Mouse (Mus musculus): ENCODE data around the gene Pakap. TPM values are rescaled to one million over a fixed set of nuclear protein-coding genes. Genes with fewer than 3 reads are reported as not detected.
A peak's percentile ranks its signal among the peaks of the same experiment; 100 is the strongest.

Gene Pakap
- polyA plus RNA-seq, 1 experiment from 2014 or later: 18.7 TPM

GRCm38 (mm10) chr4:57861856-57862255, 293.9 kb downstream of the Pakap start:
- peak overlapping the region; percentile 52; the same call in 1 of the 2 replicates for H3K27ac ChIP-seq (ENCODE audit: low read depth, low read length)
- H3K27me3 ChIP-seq (ENCODE audit: control insufficient read depth, insufficient read depth, low read length): no peaks in the 10 kb centered on the region
- H3K36me3 ChIP-seq (ENCODE audit: control insufficient read depth, insufficient read depth, low read length): peaks cover 10% of the 10 kb centered on the region; the same call in 1 of the 2 replicates
- H3K9ac ChIP-seq (ENCODE audit: low read depth, low read length): no peak overlapping the region
- no peak overlapping the region for H3K4me2 ChIP-seq (replicated peaks; ENCODE audit: low read depth, low read length)
- peak; percentile 54 for ATAC-seq (ENCODE audit: low FRiP score, low TSS enrichment)
- 0 out of 2 replicates have a peak, but pooled peaks cover 2% of the 10 kb centered on the region for H3K9me3 ChIP-seq (ENCODE audit: control insufficient read depth, low read length)
- peaks cover 18% of the 10 kb centered on the region for H3K4me1 ChIP-seq (ENCODE audit: control insufficient read depth, insufficient read depth, low read length)
- 26% methylated on average over 8 of the region's 8 CpGs for WGBS
- H3K4me3 ChIP-seq (ENCODE audit: low read length): no peak overlapping the region

- Histone ChIP-seq H3K9ac (ENCODE audit: low read depth, low read length) (no peak overlapping the region), H3K27ac (ENCODE audit: low read depth, low read length) (peak overlapping the region; percentile 52; the same call in 1 of the 2 replicates), H3K4me3 (ENCODE audit: low read length) (no peak overlapping the region), H3K4me1 (ENCODE audit: control insufficient read depth, insufficient read depth, low read length) (peaks cover 18% of the 10 kb centered on the region), H3K9me3 (ENCODE audit: control insufficient read depth, low read length) (no peaks in the 10 kb centered on the region), H3K36me3 (ENCODE audit: control insufficient read depth, insufficient read depth, low read length) (peaks cover 4% of the 10 kb centered on the region; the same call in 1 of the 2 replicates), H3K27me3 (ENCODE audit: control insufficient read depth, insufficient read depth, low read length) (no peaks in the 10 kb centered on the region), H3K4me2 (replicated peaks; ENCODE audit: low read depth, low read length) (no peak overlapping the region)
- WGBS: 32% methylated on average over 9 of the region's 9 CpGs
- ATAC-seq (ENCODE audit: low FRiP score, low TSS enrichment): peak; percentile 74
These were observed 294.4 kb downstream of the Pakap start for GRCm38 (mm10) chr4:57862269-57862986.

- Histone ChIP-seq H3K36me3 (ENCODE audit: control insufficient read depth, insufficient read depth, low read length) (no peaks in the 10 kb centered on the region; the same call in 1 of the 2 replicates), H3K4me1 (ENCODE audit: control insufficient read depth, insufficient read depth, low read length) (peaks cover 18% of the 10 kb centered on the region), H3K9me3 (ENCODE audit: control insufficient read depth, low read length) (no peaks in the 10 kb centered on the region), H3K9ac (ENCODE audit: low read depth, low read length) (no peak overlapping the region), H3K4me2 (replicated peaks; ENCODE audit: low read depth, low read length) (no peak overlapping the region), H3K27ac (ENCODE audit: low read depth, low read length) (no peak overlapping the region), H3K4me3 (ENCODE audit: low read length) (no peak overlapping the region), H3K27me3 (ENCODE audit: control insufficient read depth, insufficient read depth, low read length) (no peaks in the 10 kb centered on the region)
- 24% methylated on average over 2 of the region's 2 CpGs for WGBS
- no peak for ATAC-seq (ENCODE audit: low FRiP score, low TSS enrichment)
These were observed 298.1 kb downstream of the Pakap start for GRCm38 (mm10) chr4:57866088-57866487.

GRCm38 (mm10) chr4:57866990-57867389, 299.0 kb downstream of the Pakap start:
- peaks cover 15% of the 10 kb centered on the region for H3K4me1 ChIP-seq (ENCODE audit: control insufficient read depth, insufficient read depth, low read length)
- H3K27me3 ChIP-seq (ENCODE audit: control insufficient read depth, insufficient read depth, low read length): no peaks in the 10 kb centered on the region
- no peak overlapping the region for H3K4me2 ChIP-seq (replicated peaks; ENCODE audit: low read depth, low read length)
- no peaks in the 10 kb centered on the region for H3K36me3 ChIP-seq (ENCODE audit: control insufficient read depth, insufficient read depth, low read length)
- no peak overlapping the region for H3K9ac ChIP-seq (ENCODE audit: low read depth, low read length)
- H3K9me3 ChIP-seq (ENCODE audit: control insufficient read depth, low read length): no peaks in the 10 kb centered on the region
- H3K27ac ChIP-seq (ENCODE audit: low read depth, low read length): no peak overlapping the region
- H3K4me3 ChIP-seq (ENCODE audit: low read length): no peak overlapping the region
- no peak for ATAC-seq (ENCODE audit: low FRiP score, low TSS enrichment)
- WGBS: 55% methylated on average over 9 of the region's 9 CpGs

- ATAC-seq (ENCODE audit: low FRiP score, low TSS enrichment): no peak; the same call in 1 of the 2 replicates
- Histone ChIP-seq H3K27me3 (ENCODE audit: control insufficient read depth, insufficient read depth, low read length) (no peaks in the 10 kb centered on the region), H3K9me3 (ENCODE audit: control insufficient read depth, low read length) (no peaks in the 10 kb centered on the region), H3K9ac (ENCODE audit: low read depth, low read length) (no peak overlapping the region), H3K4me3 (ENCODE audit: low read length) (no peak overlapping the region), H3K36me3 (ENCODE audit: control insufficient read depth, insufficient read depth, low read length) (no peaks in the 10 kb centered on the region), H3K4me2 (replicated peaks; ENCODE audit: low read depth, low read length) (no peak overlapping the region), H3K4me1 (ENCODE audit: control insufficient read depth, insufficient read depth, low read length) (peaks cover 10% of the 10 kb centered on the region), H3K27ac (ENCODE audit: low read depth, low read length) (no peak overlapping the region)
- WGBS: 54% methylated on average over 10 of the region's 10 CpGs
These were observed 299.5 kb downstream of the Pakap start for GRCm38 (mm10) chr4:57867454-57867853.

- H3K9me3 ChIP-seq (ENCODE audit: control insufficient read depth, low read length): no peaks in the 10 kb centered on the region
- ATAC-seq (ENCODE audit: low FRiP score, low TSS enrichment): no peak
These were observed 311.2 kb downstream of the Pakap start for GRCm38 (mm10) chr4:57879137-57879536.

GRCm38 (mm10) chr4:57879804-57880357, 311.9 kb downstream of the Pakap start:
- no peak overlapping the region for H3K9ac ChIP-seq (ENCODE audit: low read depth, low read length)
- no peaks in the 10 kb centered on the region for H3K36me3 ChIP-seq (ENCODE audit: control insufficient read depth, insufficient read depth, low read length)
- H3K27me3 ChIP-seq (ENCODE audit: control insufficient read depth, insufficient read depth, low read length): no peaks in the 10 kb centered on the region
- H3K27ac ChIP-seq (ENCODE audit: low read depth, low read length): no peak overlapping the region
- 11% methylated on average over 6 of the region's 6 CpGs for WGBS
- H3K9me3 ChIP-seq (ENCODE audit: control insufficient read depth, low read length): no peaks in the 10 kb centered on the region
- no peak overlapping the region for H3K4me3 ChIP-seq (ENCODE audit: low read length)
- no peak overlapping the region for H3K4me2 ChIP-seq (replicated peaks; ENCODE audit: low read depth, low read length)
- ATAC-seq (ENCODE audit: low FRiP score, low TSS enrichment): peak; percentile 73; the same call in 1 of the 2 replicates
- H3K4me1 ChIP-seq (ENCODE audit: control insufficient read depth, insufficient read depth, low read length): no peaks in the 10 kb centered on the region

More at GRCm38 (mm10) chr4:57879137-57879536, 311.2 kb downstream of the Pakap start:
- H3K27ac ChIP-seq (ENCODE audit: low read depth, low read length): no peak overlapping the region
- no peaks in the 10 kb centered on the region for H3K4me1 ChIP-seq (ENCODE audit: control insufficient read depth, insufficient read depth, low read length)
- no peak overlapping the region for H3K4me3 ChIP-seq (ENCODE audit: low read length)
- no peak overlapping the region for H3K9ac ChIP-seq (ENCODE audit: low read depth, low read length)
- WGBS: 96% methylated on average over 5 of the region's 5 CpGs
- H3K36me3 ChIP-seq (ENCODE audit: control insufficient read depth, insufficient read depth, low read length): no peaks in the 10 kb centered on the region
- H3K27me3 ChIP-seq (ENCODE audit: control insufficient read depth, insufficient read depth, low read length): no peaks in the 10 kb centered on the region
- H3K4me2 ChIP-seq (replicated peaks; ENCODE audit: low read depth, low read length): no peak overlapping the region

- Histone ChIP-seq H3K9ac (ENCODE audit: low read depth, low read length) (no peak overlapping the region), H3K27ac (ENCODE audit: low read depth, low read length) (no peak overlapping the region), H3K27me3 (ENCODE audit: control insufficient read depth, insufficient read depth, low read length) (no peaks in the 10 kb centered on the region), H3K4me3 (ENCODE audit: low read length) (no peak overlapping the region), H3K36me3 (ENCODE audit: control insufficient read depth, insufficient read depth, low read length) (no peaks in the 10 kb centered on the region), H3K9me3 (ENCODE audit: control insufficient read depth, low read length) (no peaks in the 10 kb centered on the region), H3K4me1 (ENCODE audit: control insufficient read depth, insufficient read depth, low read length) (peaks cover 5% of the 10 kb centered on the region; the same call in 1 of the 2 replicates), H3K4me2 (replicated peaks; ENCODE audit: low read depth, low read length) (no peak overlapping the region)
- 81% methylated on average over 7 of the region's 7 CpGs for whole genome bisulfite sequencing
- ATAC-seq (ENCODE audit: low FRiP score, low TSS enrichment): no peak
These were observed 315.8 kb downstream of the Pakap start for GRCm38 (mm10) chr4:57883520-57884421.

Measured in kidney, embryonic 14.5 days (tissue).